Mouse (Mus musculus) embryo, embryonic 11.5 days (tissue): Measurements from ENCODE around the gene Gm17018.
"Not testable (repeated sequence)": the region's sequence is repeated elsewhere in the genome, so short reads cannot be mapped to it uniquely, and the experiment has no call there.

Source experiments
- DNase-seq: peaks from one replicate; pipeline ENCODE4 v3.0.0-alpha.2; 2012; ENCODE audit warnings: low read depth, low spot score

The Gm17018 gene

DNA sequence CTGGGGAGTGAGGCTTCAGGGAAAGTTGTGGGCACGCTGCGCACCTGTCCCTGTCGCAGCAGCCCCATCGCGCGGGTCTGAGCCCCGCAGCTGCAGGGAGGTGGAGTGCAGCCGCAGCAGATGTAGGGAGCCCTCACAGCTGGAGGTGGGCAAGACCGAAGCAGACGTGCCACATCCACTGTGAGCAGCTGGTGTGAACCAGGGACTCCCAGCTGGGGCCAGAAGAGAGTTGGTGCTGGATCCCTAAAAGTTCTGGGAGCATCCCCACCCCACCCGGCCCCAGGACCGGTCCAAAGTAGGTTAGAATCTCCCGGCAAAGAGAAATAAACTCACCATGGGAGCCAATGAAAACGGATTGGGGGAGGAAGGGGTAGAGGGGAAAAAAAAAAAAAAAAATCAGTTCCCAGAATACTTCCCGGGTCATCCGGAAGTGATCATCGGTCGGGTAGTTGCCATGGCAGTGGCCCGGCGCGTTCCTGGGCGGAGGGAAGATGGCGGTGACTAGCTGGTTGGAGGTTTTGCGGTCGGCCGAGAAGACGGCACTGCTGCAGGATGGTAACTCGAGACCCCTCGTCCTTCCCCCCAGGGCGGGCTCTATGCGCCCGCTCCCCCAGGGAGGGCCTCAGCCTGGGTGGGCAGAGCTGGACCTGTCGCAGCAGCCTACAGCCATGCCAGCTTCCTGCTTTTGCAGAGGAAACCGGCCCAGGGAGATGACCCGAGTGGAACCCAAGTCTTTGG lies at the start of gene Gm17018, which contains the start of gene Poll:
TSS of gene Gm17018 (plus strand) at position 463 of the 738 bp plus-strand sequence.
TSS of gene Poll (minus strand) at position 379 of the 738 bp plus-strand sequence.
- DNase-seq = peak; percentile 66

DNA sequence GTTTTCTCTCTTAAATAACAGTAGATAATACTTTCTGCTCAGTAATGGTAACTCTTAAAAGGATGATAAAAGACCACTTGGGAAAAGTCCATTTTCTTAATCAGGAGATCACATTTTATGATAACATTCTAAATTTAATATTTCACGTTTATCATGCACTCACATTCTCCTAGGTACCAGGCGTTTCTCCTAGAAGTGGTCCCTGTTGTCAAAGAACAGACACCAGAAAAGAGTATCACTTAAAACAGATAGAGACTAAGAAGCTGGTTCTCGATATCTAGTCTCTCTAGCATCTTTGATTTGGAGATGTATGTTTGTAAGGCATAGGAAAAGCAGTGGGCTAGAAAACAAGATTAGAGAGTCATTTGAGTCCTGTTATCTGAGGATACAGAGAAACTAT lies 49.7 kb upstream of the Gm17018 start:
- DNase-seq = no peak

DNA sequence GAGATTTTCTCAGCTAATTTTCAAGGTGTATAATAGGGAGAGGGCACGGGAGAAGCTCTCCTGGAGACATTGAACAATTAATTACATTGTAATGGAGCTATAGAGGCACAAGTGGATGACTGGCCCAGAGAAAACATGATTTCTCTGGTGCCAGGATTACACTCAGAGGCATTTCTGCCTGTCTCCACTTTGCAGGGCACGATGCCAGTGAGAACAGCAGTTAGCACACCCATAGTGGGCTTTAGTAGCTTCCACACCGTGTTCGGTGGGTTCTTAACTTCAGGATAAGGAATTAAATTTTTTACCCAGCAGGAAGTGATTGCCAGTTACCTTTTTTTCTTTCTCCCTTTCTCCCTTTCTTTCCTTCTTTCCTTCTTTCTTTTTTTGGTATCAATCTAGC lies 49.0 kb upstream of the Gm17018 start:
- DNase-seq = no peak

DNA sequence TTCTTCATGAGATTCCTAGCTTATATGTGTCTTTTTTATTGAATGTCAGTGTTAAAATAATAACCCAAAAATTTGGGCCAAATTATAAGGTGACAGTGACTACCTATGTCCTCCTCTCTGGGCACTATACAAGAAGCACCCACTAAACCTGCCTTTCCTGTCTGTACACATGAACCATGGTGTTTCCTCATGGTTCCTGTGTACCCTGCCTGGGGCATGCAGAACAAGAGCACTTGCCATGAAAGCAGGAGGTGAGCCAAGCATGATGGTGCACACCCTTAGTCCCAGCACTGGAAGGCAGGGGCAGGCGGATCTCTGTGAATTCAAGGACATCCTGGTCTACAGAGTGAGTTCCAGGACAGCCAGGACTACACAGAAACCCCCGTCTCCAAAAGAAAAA lies 45.1 kb upstream of the Gm17018 start:
- DNase-seq = no peak

DNA sequence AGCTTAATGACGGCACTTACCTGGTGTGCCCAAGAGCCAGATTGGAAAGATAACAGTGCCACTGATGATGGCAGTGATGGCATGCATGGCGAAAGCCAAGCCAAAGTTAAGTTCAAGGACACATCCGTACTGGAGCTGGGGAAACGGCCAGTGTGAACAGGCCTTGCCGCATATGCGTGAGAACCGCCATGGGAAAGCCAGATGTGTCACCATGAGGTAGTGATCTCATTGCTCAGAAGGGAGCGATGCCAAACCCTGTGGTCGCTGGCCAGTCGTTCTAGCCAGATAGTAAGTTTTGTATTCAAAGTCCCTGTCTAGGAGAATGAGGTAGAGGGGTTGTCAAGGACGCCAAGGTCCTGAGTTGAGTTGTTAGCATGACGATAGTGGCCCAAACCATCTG lies 44.2 kb upstream of the Gm17018 start:
- DNase-seq = no peak

DNA sequence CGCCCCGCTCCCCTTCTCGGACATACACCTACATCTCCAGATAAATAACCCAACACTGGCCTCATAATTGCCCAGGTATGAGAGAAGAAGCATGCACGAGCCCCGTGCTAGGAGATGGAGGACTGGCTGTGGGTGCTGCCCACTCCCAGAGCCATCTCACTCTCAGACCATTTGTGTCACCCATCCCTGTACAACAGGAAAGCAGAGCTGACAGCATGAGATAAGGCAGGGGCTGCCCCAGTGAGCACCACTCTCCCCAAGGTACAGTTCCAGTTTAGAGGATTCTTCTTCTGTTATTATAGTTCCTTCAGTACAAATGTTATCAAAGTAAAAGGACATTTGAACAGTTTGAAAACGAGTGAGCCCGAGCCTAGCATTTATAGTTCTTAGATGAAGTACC lies 33.0 kb upstream of the Gm17018 start:
- DNase-seq = no peak

DNA sequence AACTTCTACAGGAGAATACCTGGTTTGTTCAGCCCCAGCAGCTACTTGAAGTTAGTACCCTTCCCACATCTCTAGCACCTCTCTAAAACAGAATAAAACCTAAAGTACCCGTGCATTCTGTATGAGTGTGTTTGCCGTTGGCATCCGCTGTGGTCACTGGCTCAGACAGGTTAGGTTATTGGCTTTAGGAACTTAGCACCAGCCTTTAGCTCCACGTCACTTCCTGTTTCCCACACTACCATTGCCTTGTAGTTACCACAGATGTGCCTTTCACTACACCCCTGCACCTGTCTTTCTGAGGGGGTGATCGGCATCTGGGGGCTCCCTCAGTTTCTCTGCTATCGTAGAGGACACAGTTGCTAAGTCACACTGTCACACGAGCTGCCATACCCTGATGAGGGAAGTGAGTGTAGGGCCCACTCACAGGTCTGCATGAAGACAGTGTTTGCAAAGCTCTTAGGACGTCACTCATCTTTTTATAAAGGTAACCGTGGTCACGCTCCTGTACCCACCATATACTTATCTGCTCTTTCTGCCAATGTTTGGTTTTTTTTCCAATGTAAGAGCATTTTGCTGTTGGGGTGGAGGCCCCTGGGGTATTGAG lies 32.4 kb upstream of the Gm17018 start:
- DNase-seq = no peak

DNA sequence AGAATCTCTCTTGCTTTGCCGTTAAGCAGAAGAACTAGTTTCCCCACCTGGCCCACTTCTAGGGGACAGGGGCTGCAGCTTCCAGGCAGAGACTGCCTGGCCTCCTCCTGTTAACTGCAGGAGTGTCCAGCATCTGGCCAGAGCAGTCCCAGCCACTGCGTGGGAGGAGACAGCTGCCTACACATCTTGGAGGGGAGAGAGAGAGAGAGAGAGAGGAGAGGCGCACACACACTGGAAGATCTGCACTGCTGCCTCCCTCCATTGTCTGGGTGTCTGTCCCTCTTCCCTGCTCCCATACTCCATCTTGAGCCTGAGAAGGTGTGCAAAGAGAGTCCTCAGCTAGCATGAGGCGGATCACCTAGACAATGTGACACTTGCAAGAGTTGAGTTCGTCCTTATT lies 31.1 kb upstream of the Gm17018 start:
- DNase-seq = no peak

DNA sequence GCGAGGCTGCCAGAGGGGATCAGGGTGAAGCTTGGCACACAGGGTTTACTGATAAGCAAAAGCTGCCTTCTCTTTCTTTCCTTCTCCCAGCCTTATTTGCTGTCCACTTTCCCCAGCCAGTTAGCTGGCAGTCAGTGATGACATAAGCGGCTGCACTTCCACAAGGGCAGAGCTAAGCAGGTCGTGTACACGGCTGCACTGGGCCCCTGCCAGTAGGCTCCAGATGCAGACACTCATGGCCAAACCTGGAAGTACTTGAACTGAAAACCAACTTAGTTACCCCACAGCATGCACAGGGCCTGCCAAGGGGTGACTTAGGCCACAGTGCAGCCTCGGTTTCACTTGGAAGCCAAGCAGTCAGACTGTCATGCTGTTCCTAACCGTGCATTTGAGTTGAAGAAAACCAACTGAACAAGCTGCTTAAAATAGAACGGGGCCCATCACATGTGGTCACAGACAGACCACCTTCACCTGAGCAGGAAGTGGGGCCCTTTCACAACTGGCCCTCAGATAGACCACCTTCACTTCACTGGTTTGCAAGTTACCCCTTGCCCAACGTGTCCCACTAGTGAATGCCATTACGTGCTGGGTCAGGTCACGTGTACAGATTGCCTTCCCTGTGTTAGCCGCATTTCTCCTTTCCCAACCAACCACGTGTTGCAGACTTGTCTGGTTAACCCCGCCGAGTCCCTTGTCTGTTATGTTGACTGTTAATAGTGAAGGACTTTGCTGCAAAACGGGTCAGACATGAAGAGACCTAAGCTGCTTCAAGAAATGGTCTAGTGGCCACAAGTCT lies 30.0 kb upstream of the Gm17018 start:
- no peak for DNase-seq

DNA sequence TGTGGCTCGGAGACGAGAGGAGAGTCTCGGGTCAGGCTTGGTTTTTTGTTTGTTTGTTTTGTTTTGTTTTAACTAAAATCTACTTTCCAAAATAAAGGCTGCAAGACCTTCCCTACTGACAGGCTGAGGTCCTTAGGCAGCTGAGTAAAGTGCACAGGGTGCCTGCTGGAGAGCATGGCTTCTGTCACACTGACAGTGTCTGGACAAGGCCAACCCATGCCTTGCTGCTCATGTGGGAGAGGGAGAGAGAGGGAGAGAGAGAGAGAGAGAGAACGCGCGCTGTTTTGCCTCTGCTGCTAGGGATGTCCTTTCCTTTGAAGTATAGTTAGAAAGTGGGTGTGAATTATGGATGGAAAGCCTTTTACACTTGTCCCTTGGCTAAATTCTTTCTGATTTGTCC lies 28.9 kb upstream of the Gm17018 start:
- DNase-seq = no peak

DNA sequence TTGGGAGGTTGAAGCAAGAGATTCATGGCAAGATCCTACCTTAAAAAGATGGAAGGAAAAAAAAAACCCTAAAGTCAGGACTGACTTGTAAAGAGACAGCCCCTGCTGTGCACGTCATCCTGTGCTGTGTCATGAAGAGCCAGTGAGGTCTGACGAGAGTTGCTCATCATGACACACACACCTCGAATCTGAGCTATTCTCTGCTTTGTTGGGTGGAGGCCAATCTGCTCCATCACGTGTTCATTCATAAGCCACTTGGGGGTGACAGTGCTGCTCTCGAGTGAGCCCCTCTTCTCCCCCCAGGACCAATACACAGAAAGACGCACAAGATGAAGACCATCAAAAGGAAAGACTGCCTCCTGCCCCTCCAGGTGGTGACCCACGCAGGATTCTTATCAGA lies 26.8 kb upstream of the Gm17018 start:
- no peak for DNase-seq

DNA sequence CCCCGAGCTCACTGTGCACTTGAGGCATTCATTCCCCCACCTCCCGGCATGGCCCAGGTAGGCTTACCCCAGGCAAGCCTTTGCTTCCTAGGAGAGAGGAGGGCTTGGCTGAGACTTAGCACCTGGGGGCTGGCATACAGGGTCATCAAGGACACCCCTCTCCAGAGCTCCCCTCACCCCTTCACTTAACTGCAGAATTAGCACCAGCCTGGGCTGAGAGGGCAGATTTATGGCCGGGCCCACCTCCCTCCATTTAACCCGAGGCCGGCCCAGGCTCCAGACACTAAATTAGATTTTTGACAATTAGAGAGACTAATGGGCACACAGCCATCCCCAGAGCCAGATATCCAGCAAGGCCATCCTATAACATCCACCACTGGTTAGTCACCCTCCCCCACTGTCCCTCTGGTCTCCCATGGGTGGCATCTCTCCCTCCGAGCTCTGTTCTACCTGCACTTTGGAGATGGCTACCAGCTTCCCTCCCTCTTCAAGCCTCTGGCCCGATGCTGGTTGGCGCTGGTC lies 25.1 kb upstream of the Gm17018 start:
- DNase-seq = no peak

DNA sequence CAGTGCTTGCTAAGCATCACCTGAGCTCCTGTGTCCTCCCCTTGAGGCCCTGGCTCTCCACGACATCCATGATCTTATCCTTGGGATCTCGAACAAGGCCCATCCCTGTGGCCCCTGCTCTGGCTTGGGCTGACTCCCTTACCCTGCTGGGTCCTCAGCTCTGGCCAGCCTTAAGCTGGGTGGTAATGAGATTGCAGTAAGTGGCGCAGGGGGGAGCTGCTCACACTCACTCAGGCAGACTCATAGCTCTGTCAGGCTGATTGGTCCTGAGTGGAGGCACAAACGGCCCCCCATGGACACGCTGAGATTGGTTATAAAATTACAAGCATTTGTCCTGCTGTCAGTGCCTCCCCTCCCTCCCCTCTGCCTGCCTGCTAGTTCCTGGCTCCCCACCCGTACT lies 24.5 kb upstream of the Gm17018 start:
- no peak for DNase-seq

DNA sequence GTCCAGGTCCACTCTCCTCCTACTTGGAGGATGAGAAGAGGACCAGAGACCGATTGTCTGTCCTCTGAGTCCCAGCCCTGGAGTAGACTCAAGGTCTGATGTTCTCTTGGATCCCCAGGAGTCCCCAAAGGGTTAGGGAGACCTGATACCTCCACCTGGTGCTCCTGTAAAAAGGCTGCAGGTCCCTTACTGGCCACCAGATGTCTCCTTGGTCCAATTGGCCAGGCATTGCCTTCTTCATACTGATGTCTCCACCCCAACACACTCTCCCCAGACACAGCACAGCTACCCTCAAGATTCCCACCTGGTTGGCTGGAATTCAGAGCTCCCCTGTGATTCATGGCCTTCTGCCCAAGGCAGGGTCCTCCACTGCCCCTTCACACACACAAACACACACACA lies 22.9 kb upstream of the Gm17018 start:
- no peak for DNase-seq

DNA sequence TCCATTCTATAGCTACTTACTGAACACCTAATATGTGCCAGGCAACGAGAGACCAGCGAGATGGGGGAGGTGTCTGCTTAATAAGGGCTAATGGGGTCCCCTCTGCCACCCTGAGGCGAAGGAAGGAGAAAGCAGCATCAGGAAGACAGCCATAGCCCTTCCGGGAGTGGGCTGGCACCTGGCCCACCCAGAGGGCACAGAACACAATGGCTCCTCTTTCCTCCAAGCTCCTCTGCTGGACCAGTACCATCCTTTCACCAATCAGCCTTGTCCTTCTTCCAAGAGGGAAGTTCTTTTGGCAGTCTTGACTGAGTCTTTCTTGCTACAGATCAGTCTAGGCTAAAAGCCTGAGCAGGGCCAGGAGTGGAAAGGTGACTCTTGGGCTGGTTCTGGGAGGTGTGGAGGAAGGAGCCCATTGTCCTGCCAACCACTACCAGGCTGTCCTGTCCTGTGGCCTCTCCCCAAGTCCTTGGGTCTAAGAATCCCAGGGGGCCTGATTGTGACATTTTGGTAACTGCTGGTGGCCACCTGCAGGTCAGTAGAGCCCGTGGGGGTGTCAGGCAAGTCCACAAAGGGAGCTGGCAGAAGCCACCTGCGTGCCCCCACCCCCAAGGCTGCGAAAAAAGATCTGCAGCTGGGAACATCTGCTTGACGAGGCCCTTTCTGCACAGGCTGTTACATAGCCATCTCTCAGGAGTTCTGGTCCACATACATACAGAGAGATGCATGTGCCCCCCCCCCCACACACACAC lies 19.6 kb upstream of the Gm17018 start:
- no peak for DNase-seq

DNA sequence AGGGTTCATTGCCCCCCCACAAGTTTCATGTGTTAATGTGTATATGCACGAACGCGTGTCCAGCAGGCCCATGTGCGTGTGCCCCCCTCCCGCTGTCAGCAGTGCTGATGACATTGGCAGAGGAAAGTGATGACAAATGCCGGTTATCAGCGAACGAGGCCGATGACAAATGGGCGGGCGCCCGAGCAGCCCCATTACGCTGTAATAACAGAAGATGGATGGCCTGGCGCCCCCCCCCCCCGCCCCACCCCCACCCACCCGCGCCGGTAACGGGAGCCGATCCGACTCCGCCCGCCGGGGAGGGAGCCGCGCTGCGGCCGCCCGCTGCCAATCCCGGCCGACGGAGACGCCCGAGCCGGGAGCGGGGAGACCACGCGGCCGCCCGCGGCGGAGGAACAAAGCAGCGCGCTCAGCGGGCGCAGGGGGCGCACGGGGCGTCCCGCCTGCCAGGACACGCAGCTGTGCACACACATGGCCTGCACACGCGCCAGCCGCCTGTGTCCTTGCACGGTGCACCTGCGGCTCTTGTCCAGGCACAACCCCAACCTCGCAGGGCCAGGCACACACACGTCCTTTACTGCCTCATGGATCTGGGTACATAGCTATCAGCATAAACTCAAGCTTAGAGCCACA lies 18.9 kb upstream of the Gm17018 start:
- DNase-seq = no peak

DNA sequence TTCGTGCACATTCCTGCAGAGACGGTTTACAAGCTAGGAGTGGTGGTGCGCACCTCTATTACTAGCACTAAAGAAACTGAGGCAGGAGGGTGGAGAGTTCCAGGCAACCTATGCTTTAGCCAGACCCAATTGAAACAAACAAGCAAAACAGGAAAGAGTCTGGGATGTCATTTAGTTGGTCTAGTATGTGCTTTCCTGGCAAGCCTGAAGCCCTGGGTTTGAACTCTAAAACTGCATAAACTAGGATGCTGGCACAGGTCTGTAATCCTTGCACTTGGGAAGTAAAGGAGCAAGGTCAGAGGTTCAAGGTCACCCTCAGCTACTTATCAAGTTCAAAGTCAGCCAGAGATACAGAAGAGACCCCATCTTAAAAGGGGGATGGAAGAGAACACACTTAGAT lies 18.4 kb upstream of the Gm17018 start:
- no peak for DNase-seq

DNA sequence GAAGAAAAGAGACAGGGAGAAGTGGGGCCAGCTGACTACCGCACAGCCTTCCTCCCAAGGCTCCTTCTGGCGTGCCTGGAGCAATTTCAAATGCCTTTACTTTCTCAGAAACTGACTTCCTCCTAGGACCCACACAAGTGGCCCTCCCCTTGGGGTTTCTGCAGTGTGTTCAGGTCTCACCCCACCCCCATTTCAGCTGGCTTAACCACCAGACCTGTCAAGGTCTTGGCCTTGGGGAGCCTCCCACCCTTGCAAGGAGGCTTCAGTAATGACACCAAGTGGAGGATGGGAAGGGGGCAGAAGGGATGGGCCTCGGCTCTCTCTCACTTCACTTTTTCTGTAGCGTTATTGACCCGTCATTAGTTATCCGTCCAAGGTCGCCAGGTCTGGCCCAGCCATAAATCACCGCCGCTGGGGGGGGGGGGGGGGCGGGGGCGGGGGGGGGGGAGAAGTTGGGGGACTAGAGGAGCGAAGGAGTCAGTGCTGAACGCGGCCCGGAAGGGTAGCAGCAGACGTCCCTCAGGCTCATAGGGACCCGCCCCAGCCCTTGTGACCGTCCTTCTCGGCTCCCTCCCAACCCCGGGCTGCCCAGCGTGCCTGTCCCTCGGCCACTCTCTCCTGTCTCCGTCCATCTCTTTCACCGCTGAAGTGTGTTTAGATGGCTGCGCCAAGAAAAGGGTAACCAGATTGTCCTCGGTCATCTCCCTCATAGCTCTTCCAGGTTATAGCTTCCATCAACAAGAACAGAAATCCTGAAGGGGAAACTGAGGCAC lies 16.1 kb upstream of the Gm17018 start:
- DNase-seq = no peak

DNA sequence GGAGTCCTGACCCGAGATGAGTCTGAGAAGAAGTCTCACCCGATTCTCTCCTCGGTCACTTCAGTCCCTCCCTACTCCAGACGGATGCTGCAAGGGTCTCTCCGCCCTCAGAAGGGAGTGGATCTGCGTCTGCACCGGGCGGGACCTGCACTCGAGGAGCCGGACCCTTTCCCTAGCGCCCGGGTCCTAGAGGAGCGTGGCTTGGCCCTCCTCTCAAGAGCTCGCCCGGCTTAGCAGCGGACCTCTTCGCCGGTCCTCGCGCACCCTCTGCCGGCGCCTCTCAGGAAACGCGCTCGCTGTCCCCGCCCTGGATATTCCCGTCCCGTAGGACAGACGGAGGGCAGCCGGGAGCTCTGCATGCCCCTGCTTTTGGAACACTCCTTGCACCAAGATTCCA lies 15.5 kb upstream of the Gm17018 start:
- peak; percentile 78 for DNase-seq

DNA sequence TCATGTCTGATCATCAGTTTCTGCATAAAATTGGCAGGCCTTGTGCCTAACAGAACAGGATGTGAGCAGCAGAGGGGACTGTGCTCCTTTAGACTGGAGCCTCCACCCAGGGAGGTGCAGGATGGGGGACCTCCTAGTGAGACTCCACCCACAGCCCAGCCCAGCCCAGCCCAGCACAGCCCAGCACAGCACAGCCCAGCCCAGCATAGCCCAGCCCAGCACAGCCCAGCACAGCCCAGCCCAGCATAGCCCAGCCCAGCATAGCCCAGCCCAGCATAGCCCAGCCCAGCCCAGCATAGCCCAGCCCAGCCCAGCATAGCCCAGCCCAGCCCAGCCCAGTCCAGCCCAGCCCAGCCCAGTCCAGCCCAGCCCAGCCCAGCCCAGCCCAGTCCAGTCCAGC lies 12.2 kb upstream of the Gm17018 start:
- DNase-seq = not testable (repeated sequence)
